Mouse (Mus musculus): Measurements from ENCODE around the gene Zfp367.

Zfp367 gene

DNA sequence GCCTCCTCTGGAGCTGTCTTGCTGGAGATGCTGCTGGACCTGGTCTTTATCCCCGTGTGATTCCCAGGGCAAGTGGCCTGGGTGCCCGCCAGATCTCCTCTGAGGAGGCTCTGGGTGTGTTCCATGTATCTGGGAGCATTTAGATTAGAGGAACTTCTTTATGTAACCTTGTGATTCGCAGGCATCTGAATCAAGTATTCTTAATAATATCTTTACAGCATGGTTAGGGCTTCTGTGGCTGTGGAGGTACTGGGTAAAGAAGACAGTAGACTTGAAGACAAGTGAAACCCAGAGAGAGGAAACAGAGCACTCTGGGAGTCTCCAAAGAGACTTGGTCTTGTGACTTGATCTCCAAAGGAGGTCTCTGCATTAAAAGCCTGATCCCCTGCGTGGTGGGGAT lies 63.9 kb downstream of the Zfp367 start, which contains the start of gene Hsd17b3:
Hsd17b3 (minus strand) TSS at position 101 of the 400 bp plus-strand sequence.
- DNase-seq = no peak

DNA sequence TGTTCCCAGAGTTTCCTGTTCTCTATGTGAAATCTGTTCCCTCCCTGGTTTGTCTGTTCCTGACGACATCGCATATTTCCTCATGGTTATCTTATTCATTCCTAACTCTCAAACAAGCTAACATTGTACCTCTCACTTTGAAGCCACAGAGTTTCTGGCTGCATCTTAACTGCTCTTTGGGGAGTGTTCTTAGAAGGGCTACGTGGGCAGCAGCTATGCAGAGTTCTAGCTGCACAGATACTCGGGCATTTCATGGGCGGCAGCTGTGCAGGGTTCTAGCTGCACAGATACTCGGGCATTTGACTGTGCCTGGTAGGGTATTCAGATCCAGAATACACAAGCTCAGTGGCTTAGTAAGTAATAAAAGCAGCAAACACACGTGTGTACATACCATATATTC lies 64.9 kb downstream of the Zfp367 start:
- no peak for DNase-seq

DNA sequence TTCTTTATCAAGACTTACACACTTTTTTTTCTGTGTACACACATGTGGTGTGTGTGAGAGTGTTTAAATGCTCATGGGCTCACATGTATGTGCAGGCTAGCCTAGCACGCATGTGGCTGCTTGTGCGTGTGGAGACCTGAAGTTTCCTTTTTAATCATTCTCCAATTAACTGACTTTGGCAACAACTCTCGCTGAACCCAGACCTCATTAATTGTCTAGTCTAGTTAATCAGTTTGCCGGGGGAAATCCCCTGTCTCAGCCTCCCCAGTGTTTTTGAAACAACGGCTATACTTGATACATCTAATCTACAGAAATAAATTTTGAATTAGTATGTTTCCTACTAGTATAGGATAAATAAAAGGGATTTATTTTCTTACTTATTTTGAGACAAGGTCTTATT lies 67.0 kb downstream of the Zfp367 start:
- DNase-seq = no peak

DNA sequence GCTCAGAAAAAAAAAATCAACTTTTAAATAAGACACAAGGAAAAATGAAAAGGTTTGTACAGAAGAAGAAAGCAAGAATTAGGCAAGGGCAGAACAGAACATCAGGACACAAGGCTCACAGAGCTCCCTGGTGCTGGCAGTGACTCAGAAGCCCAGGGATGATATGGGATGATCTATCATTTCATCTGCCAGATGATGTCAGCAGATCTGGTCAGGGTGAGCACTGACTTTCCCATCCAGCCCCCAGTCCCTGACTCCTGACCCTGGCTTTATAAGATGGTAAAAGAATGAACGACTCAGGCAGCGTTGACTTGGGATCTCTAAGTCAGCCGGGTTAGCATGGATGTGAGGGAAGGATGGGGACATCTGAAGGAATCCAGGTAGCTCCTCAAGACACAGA lies 69.7 kb downstream of the Zfp367 start:
- no peak for DNase-seq
